ENCODE assay signal across 17 mouse cellular contexts in genomic region chr5:32430399-32430798, GRCm38 (mm10).
"Had no signal": no experiment of that assay in that cellular context is flagged by ENCODE, and none has a peak within 500 bp of the region (broad histone marks: within the 10 kb centered on the region; RNA-seq: fewer than 3 reads in every experiment).

No protein-coding gene starts in this region.

- ATAC-seq: liver, postnatal 0 days; midbrain, embryonic 15.5 days had no signal

- H3K27ac ChIP-seq: layer of hippocampus, adult 2 months; limb, embryonic 12.5 days; liver, embryonic 13.5 days; midbrain, embryonic 15.5 days had no signal

- DNase-seq: kidney, adult 11 months; kidney, adult 9 months; kidney, postnatal 10 days; kidney, postnatal 4 days; liver; liver, embryonic 13.5 days; liver, postnatal 0 days; lung, postnatal 36 days; right cerebral cortex, adult 18-20 months; right cerebral cortex, postnatal 25 days; thymus, adult 18-20 months; thymus, postnatal 14 days had no signal

- H3K4me3 ChIP-seq: layer of hippocampus, adult 2 months; limb, embryonic 12.5 days; liver, embryonic 13.5 days; megakaryocyte, embryonic 14.5 days; midbrain, embryonic 15.5 days had no signal

- H3K36me3 ChIP-seq: limb, embryonic 12.5 days; liver, embryonic 13.5 days; midbrain, embryonic 15.5 days had no signal

- H3K27me3 ChIP-seq: limb, embryonic 12.5 days; liver, embryonic 13.5 days; midbrain, embryonic 15.5 days had no signal

- H3K4me1 ChIP-seq: limb, embryonic 12.5 days; liver, embryonic 13.5 days; megakaryocyte, embryonic 14.5 days; midbrain, embryonic 15.5 days had no signal

- H3K4me2 ChIP-seq: limb, embryonic 12.5 days; liver, embryonic 13.5 days; midbrain, embryonic 11.5 days; midbrain, embryonic 15.5 days had no signal

- H3K9ac ChIP-seq: limb, embryonic 12.5 days; liver, embryonic 13.5 days; liver, postnatal 0 days; midbrain, embryonic 15.5 days had no signal

- H3K9me3 ChIP-seq: limb, embryonic 12.5 days; liver, embryonic 13.5 days; midbrain, embryonic 15.5 days had no signal
